Comparison of ENCODE assay signal across 25 mouse cellular contexts in genomic region chr14:105612794-105613193, GRCm38 (mm10).
"Had no signal": no experiment of that assay in that cellular context is flagged by ENCODE, and none has a peak within 500 bp of the region (broad histone marks: within the 10 kb centered on the region; RNA-seq: fewer than 3 reads in every experiment).

No protein-coding gene starts in this region.

- H3K4me3 ChIP-seq: heart, embryonic 10.5 days; heart, embryonic 12.5 days; hindbrain, embryonic 10.5 days; hindbrain, embryonic 12.5 days; intestine, embryonic 15.5 days; limb, embryonic 10.5 days; limb, embryonic 12.5 days; liver, embryonic 13.5 days; liver, embryonic 15.5 days had no signal

- H3K27me3 ChIP-seq: heart, embryonic 12.5 days; hindbrain, embryonic 12.5 days; intestine, embryonic 15.5 days; limb, embryonic 12.5 days; liver, embryonic 13.5 days; liver, embryonic 15.5 days had no signal

- H3K9ac ChIP-seq: heart, embryonic 12.5 days; hindbrain, embryonic 12.5 days; hindbrain, embryonic 14.5 days; intestine, embryonic 15.5 days; limb, embryonic 12.5 days; liver, embryonic 13.5 days; liver, embryonic 15.5 days had no signal

- H3K4me2 ChIP-seq: heart, embryonic 12.5 days; hindbrain, embryonic 12.5 days; hindbrain, embryonic 14.5 days; intestine, embryonic 15.5 days; limb, embryonic 12.5 days; liver, embryonic 11.5 days; liver, embryonic 13.5 days; liver, embryonic 15.5 days had no signal

- H3K27ac ChIP-seq: heart, embryonic 10.5 days; hindbrain, embryonic 10.5 days; hindbrain, embryonic 12.5 days; hindbrain, embryonic 14.5 days; intestine, embryonic 15.5 days; limb, embryonic 10.5 days; limb, embryonic 12.5 days; liver, embryonic 13.5 days; liver, embryonic 15.5 days had no signal

- H3K36me3 ChIP-seq: heart, embryonic 10.5 days; heart, embryonic 12.5 days; hindbrain, embryonic 10.5 days; hindbrain, embryonic 12.5 days; intestine, embryonic 15.5 days; limb, embryonic 10.5 days; limb, embryonic 12.5 days; liver, embryonic 13.5 days; liver, embryonic 15.5 days had no signal

- H3K9me3 ChIP-seq: heart, embryonic 10.5 days; heart, embryonic 12.5 days; hindbrain, embryonic 10.5 days; hindbrain, embryonic 12.5 days; intestine, embryonic 15.5 days; limb, embryonic 10.5 days; limb, embryonic 12.5 days; liver, embryonic 13.5 days; liver, embryonic 15.5 days had no signal

- ATAC-seq: hindbrain, embryonic 16.5 days; inflammation-experienced regulatory T-cells, adult 6 months; intestine, embryonic 15.5 days; intestine, postnatal 0 days had no signal

- H3K4me1 ChIP-seq: hindbrain, embryonic 10.5 days; hindbrain, embryonic 12.5 days; intestine, embryonic 15.5 days; limb, embryonic 12.5 days; liver, embryonic 13.5 days; liver, embryonic 15.5 days had no signal

- DNase-seq: gastrocnemius, postnatal 25 days; heart, adult 11 months; heart, postnatal 14 days; heart, postnatal 36 days; kidney, adult 18-20 months; kidney, adult 8-10 months; kidney, postnatal 10 days; kidney, postnatal 25 days; layer of hippocampus, adult 9-11 months; layer of hippocampus, postnatal 36 days; liver; liver, embryonic 13.5 days had no signal
